Mouse (Mus musculus): Measurements from ENCODE around the gene Ddhd1.

- TF ChIP-seq CTCF (IDR thresholded peaks at IDR 0.05; ENCODE audit: insufficient read depth, low read depth, low read length) (no peak), POLR2A (IDR thresholded peaks at IDR 0.05; ENCODE audit: insufficient read depth, low read depth, low read length) (no peak)
Measured at GRCm38 (mm10) chr14:45667231-45667630, 9.3 kb upstream of the Ddhd1 start.
